Mouse (Mus musculus) T-helper 17 cell (primary cell): Measurements from ENCODE around the gene Rhod.

ENCODE experiments used
- in situ Hi-C, 2 experiments: fragments of 300-600 bp; cut with MboI, MseI; formaldehyde crosslinking; loops; 1 replicate in 1 of 2; 2 replicates in 1 of 2; pipeline ENCODE4 v1.15.1; 2025; ENCODE audit warnings: high pct_unique_total_duplicates in 2 of 2

The Rhod gene

DNA sequence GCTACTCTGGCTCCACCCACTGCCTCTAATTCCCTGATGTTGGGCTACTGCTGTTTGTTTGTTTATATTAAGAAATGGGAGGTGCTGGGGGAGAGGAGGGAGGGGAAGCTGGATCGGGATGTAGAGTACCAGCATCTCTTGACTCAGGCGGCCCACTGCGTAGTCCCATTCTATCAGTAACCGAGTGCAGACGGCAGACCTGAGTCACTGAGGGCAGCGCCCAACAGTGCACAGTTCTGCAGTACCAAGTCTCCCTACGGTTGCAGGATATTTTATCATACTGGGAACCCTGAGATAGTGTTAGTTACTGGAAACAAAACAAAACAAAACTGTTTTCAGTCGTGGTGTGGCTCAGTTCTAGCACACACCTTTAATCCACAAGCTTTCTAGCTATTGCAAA, 11.9 kb upstream of the Rhod start:
- in situ Hi-C loops: no loop called here

DNA sequence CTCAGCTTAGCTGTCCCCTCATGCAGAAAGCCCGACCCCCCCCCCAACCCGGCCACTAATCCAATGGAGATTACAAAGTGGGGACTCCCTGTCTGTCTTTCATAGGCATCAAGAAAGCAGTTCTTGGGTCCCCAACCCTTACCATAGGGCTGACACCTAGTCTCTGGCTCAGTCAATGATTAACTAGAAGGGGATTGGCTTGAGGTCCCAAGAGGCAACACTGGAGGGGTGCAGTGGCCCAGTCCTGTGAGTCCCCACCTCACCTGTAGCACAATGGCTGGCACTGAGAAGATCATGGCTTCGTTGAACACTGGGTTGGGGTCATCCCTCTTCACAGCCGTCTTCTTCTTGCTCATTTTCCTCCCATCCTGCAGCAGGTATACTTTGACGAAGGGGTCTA, 11.4 kb upstream of the Rhod start:
- in situ Hi-C loops: no loop called here

DNA sequence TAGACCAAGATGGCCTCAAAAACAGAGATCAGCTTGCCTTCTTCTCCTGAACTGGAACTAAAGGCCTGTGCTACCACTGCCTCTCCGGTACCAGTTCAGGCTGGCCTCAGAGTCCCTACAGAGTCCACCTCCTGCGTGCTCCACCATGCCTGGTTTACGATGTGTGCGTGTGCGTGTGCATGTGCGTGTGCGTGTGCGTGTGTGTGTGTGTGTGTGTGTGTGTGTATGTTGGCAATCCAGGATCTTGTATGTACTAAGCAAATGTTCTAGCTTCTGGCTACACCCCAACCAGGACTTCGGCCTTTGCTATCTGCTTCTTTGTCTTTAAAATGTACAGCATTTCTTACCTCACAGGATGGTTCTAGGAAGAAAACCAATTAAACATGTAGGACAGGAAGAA, 10.0 kb upstream of the Rhod start:
- in situ Hi-C loops: no loop called here

DNA sequence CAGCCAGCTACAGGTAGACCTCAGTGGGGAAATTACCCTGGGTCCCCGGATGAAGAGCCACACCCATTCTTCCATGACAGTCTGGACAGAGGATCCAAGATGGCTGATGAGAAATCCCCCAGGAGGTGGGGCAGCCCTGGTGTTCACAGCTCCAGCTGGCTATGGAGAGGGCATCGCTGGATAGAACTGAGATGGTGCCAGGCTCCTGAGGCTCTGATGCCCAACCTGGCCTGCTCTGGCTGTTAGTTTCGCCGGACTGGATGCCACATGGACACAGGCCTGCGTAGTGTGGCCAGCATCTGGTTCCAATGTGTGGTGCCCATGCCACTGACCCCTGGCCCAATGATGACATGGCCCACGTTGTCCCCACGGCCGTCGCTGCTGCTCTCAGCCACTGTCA, 8.2 kb upstream of the Rhod start:
- in situ Hi-C loops: no loop called here

DNA sequence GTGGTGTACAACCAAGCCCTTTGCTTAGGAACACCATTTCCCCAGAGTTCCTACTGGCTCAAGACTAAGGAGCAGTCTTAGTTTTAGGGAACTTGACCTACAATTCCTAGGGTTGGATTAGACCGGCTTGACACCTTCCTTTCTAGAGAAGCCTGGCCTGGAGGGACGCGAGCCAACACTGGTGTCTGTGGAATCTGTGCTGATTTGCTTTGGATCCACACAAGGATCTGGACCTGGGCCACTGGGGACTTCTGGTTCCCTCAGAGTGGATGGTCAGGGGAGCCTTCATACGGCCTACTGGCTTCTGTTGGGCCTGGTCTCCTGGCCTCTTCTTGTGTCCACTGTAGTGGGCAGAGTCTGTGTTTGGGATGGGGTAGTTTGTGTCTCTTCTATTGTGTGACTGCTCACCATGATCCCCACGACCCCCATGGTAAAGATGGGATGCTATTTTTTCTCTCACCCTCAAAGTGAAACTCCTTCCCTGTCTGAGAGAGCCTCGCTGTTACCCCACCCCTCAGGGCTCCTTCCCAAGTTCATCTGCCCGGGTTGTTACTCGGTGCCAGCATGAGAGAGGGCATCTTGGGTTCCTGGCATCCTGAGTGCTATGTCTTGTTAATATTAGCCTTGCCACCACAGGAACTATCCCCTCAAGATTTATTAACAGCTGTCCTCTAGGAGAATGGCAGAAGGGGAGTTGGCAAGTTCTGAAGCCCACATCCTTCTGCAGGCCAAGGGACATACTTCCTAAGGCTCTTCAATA, 7.6 kb upstream of the Rhod start:
- in situ Hi-C loops: no loop called here

DNA sequence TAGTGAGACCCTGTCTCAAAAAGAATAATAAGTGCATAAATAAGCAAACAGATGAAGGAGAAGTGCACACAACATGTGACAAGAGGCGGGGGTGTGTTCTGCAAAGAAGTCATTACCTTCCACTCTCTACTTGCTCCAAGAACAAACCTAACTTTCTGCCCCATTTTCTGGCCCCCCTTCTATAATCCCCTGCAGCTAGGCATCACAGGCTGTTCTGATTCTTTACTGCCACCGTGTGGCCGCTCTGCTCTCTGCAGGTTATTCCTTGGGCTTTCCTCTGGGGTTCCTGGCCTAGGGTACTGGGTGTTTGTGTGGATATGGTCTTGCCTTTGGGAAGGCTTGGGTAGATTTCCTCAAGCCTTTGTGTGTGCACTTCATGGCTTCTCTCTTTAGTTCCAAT, 3.2 kb upstream of the Rhod start:
- in situ Hi-C loops: no loop called here

DNA sequence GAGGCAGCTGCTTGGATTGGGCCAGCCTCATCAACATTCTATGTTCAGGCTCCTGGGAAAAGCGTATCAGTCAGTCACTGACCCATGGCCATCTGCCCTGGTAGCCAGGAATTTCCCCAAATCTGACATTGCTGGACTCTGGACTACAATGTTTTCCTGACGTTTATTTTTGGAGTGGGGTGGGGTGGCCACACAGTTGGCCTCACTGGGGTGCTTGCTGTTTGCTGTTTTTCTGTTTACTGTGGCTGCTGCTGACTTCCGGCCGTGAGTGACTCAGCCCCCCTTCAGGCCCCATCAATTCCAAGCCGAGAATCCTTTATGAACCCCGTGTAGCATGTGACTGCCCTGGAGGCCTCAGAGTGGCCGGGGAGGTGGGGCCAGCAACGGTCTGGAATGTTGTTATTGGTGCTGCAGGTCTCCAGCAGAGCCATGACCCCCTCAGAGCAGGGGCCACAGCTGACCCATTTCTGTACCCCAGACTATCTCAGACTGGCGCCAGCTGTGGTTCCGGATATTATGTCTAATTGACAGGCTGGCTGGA, 2.5 kb upstream of the Rhod start:
- in situ Hi-C loops: no loop called here

DNA sequence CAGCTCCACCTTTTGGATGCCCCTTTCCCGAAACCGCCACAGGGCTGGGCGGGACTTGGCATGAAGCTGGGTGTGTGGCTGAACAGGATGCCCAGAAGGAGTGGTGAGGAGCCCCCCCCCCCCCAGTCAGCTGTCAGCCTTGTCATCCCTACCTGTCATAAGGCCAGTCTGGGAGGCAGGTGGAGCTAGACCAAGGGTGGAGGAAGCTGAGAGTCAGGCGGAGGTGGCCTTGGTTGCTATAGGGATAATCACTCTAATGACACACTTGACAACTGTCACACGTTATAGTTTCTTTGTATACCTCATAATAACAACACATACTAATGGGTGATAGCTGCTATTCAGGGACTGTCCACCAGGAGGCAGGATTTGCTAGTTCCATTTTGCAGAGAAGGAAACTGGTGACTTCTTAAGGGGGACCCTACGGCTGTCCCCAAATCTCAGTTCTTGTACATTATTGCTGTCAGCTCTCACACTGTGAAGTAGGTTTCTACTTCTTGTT, 1.9 kb upstream of the Rhod start:
- in situ Hi-C loops: no loop called here

DNA sequence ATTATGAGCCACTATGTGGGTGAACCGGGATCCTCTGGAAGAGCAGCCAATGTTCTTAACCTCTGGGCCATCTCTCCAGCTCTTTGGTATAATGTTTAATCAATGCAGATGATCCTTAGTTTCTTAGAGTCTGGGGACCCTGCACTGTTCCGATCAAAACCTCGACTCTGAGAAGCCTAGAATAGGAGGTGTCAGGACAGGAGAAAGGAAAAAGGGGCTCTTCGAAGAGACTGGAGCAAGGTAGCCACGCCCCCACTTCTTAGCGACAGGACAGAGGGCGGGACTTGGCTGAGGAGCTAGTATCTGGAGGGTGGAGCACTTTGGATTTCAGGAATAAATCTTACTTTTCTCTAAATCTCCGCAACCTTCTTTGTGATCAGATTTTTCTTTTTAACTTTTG, 990 bp upstream of the Rhod start:
- in situ Hi-C loops: no loop called here

DNA sequence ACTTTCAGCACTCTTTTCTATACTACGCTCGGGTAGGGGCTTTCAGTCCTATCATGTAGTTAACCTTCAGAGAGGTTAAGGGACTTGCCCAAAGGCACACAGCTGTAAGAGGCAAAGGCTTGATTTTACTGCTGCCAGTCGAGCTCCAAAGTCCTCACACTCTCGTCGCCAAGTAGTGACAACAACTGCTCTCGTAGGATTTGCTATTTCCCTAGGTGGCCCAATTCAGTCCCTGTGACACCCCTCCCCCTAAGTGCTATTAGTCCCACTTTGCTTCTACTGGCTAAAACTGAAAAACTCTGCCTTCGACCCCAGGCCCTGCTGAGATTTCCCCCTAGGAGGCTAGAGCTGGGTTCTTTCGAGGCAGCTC, 456 bp downstream of the Rhod start:
- in situ Hi-C loops: no loop called here

DNA sequence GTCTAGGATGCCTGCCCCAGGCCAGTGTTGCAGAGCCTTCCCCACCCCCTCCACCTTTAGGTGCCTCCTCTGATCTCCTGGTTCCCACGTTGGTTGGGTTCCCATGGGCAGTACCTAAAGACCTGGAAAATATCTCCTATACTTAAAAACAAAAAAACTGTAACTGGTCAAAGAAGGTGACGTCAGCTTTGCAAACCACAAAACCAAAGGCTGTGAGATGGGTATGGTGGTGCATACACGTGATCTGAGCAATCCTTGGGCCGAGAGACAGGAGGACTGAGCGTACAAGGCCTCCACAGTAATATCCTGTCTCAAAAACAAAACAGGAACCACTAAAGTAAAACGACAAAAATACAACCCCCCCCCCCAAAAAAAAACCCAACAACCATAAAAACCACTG, 1.3 kb downstream of the Rhod start:
- in situ Hi-C loops: no loop called here

DNA sequence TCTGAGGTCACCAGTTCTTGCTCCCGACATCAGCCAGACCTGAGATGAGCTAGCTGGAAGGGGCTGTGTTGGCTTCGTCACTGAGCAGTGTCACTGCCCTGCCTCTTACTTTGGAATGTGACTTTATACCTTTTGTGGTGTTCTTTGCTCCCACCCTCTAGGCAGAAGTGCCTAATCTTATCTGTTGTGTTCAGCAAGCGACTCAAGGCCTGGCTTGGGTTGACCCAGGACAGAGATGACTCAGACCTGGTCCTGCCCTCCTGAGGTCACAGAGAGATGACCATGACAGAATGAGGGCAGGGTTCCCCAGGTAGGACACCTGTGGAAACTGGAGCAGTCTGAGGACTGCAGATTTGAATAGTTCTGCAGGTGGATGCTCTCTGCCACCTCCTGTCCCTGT, 3.0 kb downstream of the Rhod start:
- in situ Hi-C loops: no loop called here

DNA sequence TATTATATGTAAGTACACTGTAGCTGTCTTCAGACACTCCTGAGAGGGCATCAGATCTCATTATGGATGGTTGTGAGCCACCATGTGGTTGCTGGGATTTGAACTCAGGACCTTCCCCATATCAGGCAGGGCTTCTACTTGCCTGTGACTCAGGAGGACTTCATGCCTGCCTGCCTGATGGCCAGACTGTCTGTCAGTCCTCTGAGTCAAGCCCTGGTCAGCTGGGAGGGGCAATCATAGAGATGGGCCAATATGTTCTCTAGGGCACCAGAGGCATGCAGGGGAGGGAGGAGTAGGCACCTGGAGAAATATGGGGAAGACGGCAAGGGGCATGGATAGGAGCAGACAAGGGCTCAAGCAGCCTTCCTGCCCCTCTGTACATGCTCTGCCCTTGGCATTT, 4.2 kb downstream of the Rhod start:
- in situ Hi-C loops: no loop called here

DNA sequence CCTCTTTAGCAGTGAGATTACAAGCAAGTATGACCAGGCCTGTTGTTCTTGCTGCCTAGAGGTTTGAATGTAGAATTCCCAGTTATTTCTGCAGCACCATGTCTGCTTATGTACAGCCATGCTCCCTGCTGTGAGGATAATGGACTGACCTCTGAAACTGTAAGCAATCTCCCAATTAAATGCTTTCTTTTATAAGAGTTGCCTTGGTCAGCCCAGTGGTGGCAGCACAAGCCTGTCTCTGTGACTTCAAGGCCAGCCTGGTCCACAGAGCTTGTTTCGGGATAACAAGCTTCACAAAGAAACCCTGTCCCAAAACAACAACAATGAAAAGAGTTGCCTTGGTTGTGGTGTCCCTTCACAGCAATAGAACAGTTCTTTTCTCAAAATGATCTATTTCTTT, 5.5 kb downstream of the Rhod start:
- in situ Hi-C loops: no loop called here

DNA sequence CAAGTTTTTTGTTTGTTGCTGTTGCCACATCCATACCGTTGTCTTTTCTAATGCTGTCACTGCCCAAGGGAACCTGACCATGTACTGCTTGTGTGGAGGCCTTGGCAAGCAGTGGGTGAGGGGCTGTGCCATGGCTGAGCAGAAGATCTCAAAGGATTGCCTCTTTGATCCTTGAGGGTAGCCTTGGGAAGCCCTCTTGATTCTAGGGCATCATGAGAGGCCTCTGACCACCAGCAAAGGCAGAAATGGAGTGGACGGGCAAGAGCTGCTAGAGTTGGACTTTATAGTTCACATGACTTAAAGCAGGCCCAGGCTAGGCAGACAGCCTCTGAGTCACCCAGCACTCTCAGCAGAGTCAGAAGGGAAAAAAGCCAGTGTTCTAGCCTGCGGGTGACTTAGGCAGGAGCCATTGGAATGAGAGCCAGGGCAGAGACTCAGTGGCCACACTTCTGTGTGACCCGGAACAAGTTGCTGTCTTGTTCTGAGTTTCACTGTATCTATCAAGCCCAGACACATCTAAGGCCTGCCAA, 9.1 kb downstream of the Rhod start:
- in situ Hi-C loops: no loop called here

DNA sequence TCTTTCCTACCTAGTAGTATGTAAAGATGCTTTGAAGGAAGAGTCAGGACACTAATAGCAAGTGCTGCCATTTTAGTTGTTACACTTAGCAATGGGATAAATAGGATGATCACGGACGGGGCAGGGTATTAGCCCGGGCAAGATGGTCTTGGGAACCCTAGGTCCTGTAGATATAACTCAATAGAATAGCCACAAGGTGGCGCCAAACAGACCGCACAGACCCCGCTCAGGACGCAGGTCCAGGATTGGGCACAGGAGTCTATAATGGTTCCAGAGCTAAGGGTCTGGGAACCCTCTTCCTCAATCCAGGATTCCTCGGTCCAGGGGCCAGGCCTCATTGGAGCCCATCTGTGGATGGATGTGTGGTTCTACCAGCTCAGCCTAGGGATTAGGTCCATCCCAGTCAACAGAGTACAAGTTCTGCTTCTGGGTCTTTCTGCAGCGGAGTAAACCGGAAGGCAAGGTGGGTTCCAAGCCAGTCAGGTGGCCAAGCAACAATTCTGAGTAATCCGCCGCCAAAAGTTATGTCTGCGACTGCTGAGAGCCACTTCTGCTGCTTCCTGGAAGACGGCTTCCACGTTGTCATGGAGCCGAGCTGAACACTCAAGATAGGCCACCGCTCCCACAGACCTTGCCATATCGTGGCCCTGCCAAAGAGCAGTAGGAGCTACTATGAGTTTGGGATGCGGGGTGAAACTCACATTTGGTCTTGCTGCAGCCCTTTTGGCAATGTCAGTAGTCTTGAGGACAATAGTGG, 13.4 kb downstream of the Rhod start:
- in situ Hi-C loops: no loop called here

DNA sequence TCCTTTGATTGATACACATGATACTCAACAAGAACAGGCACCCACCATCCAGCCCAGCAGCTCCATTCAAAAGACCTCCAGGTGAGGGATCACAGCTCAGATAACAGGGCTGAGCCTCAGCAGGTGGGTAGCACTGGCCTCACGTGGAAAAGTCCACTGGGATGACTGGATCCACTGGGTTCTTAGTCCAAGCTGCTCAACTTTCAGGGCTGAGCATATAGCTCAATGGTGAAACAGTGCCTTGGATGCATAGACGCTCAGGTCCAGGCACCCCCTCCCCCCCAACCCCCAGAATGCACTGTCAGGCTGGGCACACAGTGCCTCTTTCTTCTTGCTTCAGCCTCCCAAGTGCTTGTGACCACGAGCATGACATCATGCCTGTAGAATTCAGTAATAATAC, 16.2 kb downstream of the Rhod start:
- in situ Hi-C loops: no loop called here

DNA sequence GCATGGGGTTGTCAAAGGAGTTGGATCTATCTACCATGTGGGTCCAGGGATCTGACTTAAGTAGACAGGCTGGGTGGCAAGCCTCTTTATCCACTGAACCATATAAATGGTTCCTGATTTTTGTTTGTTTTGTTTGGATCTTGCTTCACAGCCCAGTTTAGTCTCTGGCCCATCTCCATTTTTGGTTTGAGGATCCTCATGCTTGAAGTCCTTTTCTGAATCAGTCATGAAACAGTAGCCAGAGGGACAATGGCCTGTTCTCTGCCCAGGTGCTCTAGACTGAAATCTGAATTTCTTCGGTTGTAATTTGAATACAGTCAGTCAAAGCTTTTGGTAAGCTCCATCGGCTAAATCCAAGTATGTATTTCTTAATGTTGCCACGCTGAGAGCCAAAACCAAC, 16.7 kb downstream of the Rhod start:
- in situ Hi-C loops: no loop called here

DNA sequence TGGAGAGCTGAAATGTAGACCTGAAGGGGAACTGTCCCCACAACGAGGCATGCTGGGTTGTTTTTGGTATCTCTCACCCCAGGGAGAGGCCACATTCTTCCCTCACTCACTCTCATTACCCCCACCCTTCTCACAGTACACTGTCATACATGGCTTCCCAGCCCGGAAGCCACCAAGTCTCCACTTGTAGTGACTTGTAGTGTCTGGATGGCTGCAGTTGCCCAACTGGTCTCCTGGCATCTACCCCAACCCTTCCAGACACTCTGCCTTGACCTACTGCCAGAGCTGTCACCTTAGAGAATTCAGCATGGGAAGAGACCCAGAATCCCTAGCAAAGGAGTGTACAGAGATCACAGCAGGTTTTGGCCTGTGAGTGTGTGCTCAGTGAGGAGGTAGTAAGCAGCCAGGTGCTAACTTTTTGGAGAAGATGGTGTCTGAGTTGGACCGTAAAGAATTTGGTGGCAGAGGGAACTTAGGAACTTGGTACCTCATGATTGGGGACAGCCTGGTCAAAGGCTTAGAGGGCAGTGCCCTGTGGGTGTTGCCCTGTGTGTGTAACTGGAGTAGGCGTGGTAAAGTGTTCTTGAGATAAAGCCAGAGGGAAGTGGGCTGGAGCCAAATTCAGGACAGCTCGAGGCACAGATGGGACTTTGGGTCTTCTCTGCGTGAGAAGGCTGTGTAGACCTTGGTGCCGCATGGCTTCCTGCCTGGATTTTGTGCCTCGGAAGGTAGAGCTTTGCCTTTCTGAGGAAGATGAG, 18.9 kb downstream of the Rhod start:
- in situ Hi-C loops: no loop called here

DNA sequence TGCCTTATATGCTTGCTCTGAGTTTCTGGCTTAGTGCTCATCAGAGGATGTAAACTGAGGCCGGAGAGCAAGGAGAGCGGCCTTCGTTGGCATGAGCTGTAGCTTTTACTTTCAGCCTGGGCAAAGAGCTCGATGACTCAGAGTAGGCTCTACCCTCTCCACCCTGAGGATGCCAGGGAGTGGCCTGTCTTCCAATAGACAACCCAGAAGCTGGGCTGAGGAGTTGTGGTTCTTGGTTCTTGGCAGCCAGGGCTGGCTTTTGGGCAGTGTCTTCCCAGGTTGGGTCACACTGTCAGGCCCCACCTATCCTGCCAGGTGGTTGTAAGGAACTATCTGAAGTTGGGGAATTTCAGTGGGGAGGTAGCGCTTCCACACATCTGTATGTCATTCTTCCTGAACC, 19.5 kb downstream of the Rhod start:
- in situ Hi-C loops: no loop called here

DNA sequence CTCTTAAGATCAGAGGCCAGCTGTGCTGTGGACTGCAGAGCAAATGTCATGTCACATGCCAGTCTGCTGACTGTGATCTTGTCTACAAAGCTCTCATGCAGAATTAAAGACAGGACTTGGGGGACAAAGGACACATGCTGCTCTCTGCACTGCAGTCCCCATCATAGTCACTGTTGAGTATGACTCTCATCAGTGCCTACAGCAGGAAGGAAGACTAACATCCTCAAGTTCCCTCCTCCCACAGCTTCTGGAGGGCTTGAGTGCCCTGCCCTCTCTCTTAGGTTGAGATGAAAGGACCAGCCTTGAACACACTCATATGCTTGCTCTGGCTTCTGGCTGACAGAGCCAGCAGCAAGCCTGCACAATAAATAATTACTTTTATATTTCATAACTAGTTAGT, 21.5 kb downstream of the Rhod start:
- in situ Hi-C loops: no loop called here

DNA sequence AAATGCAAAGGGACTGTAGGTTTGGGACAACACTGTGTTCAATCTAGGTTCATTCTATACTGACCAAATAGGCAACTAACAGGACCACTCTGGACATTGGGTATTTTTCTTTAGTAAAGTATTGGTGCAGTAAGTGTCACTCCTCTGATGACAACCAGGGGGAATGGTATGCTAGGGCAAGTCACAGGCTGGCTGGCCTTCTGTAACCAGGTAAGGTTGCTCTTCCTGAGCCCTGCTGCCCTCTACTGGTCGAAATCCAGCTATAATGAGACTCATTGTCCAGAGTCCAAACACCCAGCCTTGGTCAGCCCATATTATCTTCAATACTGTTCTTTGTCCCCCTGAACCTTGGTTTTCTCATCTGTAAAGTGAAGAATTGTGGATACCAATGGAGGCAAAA, 22.0 kb downstream of the Rhod start:
- in situ Hi-C loops: no loop called here
